Mouse (Mus musculus) 3T3-L1 (cell line): ENCODE data around the gene Mark4.
A peak's percentile ranks its signal among the peaks of the same experiment; 100 is the strongest.

Experiments used
- DNase-seq: peaks from one replicate; pipeline ENCODE4 v3.0.0-alpha.2; 2015; ENCODE audit warnings: low read depth, low spot score

The Mark4 gene

GRCm38 (mm10) chr7:19458591-19459111, at the start of gene Mark4:
Mark4 (minus strand) TSS chr7:19458821.
- peak; percentile 83 for DNase-seq

- no peak for DNase-seq
Observed at GRCm38 (mm10) chr7:19507612-19507981, 49.0 kb upstream of the Mark4 start.

DNA sequence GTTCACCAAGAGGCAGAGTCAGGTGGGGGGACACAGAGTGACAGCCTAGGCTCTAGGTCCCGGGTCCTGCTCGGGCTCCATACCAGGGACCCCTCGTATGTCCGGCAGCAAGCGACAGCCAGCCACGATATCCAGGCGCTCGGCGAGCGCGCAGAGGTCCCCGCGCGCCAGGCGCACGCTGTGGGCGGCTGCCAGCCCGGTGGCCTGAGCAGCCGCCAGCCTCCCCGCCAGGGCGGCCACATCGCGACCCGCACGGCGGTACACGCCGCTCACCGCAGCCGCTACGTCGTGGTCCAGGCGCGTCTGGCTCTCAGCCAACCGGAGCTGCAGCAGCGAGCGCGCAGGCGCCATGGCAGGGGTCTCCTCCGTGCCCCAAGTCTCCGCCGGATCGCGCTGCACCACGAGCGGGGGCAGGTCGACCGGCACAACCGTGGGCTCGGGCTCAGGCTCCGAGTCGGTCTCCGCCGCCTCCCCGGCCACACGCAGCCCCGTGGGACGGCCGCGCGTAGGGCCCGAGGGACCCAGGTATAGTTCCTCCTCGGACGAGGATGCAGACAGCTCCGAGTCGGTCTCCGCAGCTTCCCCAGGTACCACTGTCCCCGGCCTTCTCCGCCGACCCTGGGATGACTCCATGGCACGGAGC, 48.5 kb upstream of the Mark4 start:
- DNase-seq = no peak

DNA sequence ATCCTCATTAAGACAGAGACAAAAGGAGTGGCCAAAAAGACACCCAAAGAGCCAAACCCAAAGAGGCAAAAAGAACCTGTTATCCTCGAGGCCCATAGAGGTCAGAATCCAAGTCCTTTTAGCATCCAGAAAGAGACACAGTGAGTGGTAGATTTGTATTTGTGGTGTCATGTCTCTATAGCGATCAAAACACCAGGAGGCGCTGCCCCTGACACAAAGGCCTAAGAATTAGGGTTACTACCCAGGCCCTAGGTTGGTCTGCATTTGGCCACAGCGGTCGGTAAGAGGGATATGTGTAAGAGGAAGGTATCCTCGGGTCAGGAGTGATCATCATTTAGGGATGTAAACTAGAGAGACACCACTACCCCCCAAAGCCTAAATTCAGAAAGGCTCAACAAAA, 47.7 kb upstream of the Mark4 start:
- DNase-seq = peak; percentile 33

- peak; percentile 79 for DNase-seq
Observed at GRCm38 (mm10) chr7:19503481-19504068, 45.0 kb upstream of the Mark4 start.

- DNase-seq = peak; percentile 69
Observed at GRCm38 (mm10) chr7:19501658-19502057, 43.0 kb upstream of the Mark4 start.

DNA sequence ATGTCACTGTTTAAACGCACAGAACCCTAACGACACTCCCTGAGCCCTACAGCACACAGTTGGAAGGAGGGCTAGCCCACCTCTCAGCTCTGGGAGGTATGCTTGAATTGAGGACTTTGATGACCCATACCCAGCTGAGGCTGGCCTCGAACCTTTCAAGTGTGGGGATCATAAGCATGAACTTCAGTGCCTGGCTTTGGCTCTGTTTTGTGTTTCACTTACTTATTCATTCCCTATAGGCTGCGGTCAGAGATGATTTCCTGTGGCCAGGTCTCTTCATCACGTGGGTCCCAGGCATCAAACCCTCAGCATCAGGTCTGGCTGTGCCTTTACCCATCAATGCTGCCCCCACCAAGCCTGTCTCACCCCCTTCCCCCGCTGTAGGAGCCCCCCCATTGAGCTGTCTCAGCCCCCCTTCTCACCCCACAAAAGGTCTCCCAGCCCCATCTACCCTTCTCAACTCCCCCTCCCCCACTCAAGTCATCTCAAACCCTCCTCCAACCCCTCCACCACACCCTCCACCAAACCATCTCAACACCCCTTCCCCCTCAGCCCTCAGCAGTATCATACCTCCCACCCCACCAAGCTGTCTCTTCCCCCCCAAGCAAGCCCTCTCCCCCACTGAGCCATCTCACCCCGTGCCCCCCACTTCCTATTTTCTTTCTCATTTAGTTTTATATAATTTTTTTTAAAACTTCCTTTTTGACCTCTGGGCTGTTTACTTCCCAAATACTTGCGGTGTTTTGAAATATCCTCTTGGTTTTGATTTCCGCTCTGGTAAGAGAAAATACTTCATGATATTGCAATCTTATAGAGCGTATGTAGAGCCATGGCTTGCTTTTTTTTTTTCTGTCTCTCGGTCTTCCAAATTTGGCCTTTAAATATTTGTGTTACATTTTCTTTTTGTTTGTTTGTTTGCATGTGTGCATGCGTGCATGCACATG, 42.1 kb upstream of the Mark4 start:
- no peak for DNase-seq

DNA sequence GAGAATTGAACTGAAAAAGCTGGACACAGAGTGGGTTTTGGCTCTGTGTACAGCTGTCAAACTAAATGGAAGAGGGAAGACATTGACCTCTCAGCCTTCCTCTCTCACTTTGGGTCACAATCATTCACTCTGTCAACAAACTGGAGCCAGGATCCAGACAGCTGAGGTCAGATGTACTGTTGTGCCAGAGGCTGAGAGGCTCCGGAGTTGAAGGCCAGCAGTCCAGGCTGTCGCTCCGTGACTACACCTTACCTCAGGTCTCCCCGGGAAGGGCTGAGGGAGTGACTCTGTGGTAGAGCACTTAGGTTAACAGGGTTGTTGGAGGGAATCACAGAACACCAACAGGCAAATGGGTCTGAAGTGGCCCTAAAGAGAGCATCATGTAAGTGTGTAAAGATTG, 39.7 kb upstream of the Mark4 start:
- no peak for DNase-seq

DNA sequence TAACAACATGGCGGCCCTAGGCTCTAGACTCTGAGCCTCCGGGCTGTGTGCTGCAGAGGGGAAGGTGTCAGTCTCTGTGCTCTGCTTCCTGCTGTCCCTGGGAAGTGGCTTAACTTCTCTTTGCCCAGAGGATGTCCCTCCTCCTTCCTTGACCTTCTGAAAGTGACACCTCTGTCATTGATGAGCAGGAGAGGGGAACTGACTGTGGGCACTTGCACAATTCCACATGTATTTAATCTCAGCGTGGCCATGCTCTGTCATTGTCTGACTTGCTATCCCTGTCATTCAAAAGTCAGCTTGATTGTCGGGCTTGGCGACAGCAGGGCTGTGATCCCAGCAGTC, 37.6 kb upstream of the Mark4 start:
- no peak for DNase-seq

GRCm38 (mm10) chr7:19495521-19496213, 37.0 kb upstream of the Mark4 start:
- no peak for DNase-seq

GRCm38 (mm10) chr7:19494751-19495474, 36.3 kb upstream of the Mark4 start:
- DNase-seq = no peak

- DNase-seq = no peak
Observed at GRCm38 (mm10) chr7:19491731-19492130, 33.1 kb upstream of the Mark4 start.

- no peak for DNase-seq
Observed at GRCm38 (mm10) chr7:19489525-19489924, 30.9 kb upstream of the Mark4 start.

DNA sequence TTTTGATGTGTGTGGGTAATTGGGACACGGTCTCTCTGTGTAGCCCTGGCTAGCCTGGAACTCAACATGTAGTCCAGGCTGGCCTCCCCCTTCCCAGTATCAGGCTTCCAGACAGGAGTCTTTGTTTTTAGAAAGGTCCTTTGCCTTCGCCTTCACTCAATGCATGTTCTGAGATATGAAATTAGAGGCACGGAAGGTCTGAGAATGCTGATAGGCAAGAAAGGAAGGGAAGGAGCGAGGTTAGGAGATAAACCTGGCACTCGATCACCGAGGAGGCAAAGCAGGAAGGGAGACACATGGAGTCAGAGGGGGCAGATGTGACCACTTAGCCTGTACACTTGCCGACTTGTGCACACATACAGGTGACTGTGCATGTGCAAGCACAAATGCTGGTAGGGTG, 27.9 kb upstream of the Mark4 start:
- DNase-seq = no peak

DNA sequence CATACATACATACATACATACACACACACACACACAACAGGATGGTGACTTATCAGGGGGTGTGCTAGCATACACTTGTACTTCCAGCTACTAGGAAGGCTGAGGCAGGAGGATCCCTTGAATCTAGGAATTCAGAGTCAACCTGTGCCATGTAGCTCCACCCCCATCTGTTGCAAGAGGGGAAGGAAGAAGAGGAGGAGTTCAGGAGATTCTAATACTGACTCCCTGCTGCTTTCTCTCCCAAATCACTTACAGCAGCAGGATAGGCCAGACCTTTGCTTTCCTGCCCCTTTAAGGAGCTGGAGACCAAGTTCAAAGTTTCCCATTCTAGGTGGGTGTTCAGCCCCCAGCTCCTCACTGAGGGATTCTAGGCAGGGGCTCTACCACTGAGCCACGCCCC, 26.9 kb upstream of the Mark4 start:
- DNase-seq = no peak

GRCm38 (mm10) chr7:19483281-19483680, 24.7 kb upstream of the Mark4 start:
- peak; percentile 58 for DNase-seq

- DNase-seq = no peak
Observed at GRCm38 (mm10) chr7:19477624-19478384, 19.2 kb upstream of the Mark4 start.

GRCm38 (mm10) chr7:19477084-19477483, 18.5 kb upstream of the Mark4 start:
- DNase-seq = no peak

DNA sequence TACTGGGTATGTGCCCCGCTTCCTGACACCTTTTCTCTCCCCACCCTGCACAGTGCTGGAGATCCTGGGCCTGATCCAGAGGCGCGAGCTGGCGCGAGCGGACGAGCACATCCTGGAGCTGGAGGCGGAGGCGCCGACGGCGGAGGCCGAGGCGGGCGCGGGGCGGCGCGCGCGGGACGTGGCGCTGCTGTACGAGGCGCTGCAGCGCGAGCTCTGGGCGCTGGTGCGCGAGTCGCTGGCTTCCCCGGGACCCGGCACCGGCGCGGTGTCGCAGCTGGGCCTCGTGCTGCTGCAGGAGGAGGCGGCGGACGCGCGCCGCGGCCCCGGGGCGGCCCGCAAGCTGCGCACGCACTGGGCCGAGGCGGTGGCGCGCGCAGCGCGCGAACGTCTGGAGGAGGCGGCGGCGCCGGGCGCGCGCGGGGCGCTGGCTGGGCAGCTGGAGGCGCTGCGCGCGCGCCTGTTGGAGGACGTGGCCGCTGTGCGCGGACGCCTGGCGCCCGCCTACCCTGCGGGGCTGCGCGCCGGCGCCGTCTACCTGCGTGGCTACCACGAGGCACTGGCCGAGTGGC, 15.3 kb upstream of the Mark4 start:
- no peak for DNase-seq

- no peak for DNase-seq
Observed at GRCm38 (mm10) chr7:19472403-19472802, 13.8 kb upstream of the Mark4 start.
